Mouse (Mus musculus) spleen, adult 2 months (tissue): ENCODE data around the gene Akr1b7.

Experiments used
- CTCF ChIP-seq: fragments of 200-500 bp; IDR thresholded peaks from 2 replicates; pipeline ENCODE4 v1.5.1; 2011; ENCODE audit warnings: mild to moderate bottlenecking, inconsistent platforms; ENCODE audit not compliant: insufficient read depth, insufficient read length, insufficient replicate concordance; ENCODE audit errors: extremely low read depth
- POLR2A ChIP-seq: fragments of 200-500 bp; IDR thresholded peaks from 2 replicates; pipeline ENCODE4 v1.6.1; 2011; ENCODE audit warnings: low read depth, low read length, inconsistent platforms

DNA sequence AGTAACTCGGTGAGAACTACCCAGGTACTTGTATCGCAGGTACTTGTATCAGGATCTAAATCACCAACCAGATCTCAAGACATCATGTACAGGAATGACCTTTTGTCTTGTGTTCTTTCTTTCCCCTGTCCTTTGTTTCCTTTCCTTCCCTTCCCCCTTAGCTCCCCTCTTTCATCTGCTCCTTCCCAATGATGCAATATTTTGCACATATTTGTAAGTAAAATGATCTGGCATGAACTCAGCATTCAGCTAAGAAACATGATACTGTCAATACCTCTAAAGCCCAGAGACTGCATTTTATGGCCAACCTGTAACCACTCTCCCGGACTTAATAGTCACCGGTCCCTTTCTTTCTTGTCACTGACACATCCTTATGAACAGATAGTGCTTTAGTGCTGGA, 51.4 kb downstream of the Akr1b7 start:
- no peak for TF ChIP-seq POLR2A
- no peak for TF ChIP-seq CTCF
